Mouse (Mus musculus) lung, adult 18-20 months (tissue): ENCODE data around the gene Cd79b.

Experiments
- DNase-seq, 2 experiments: peaks; one replicate each; pipeline ENCODE4 v3.0.0; 2022; ENCODE audit warnings: mixed read lengths in 2 of 2

The Cd79b gene

GRCm38 (mm10) chr11:106271794-106272643 is 42.5 kb downstream of the Cd79b start:
- DNase-seq: peak; percentile 40 to 53

DNA sequence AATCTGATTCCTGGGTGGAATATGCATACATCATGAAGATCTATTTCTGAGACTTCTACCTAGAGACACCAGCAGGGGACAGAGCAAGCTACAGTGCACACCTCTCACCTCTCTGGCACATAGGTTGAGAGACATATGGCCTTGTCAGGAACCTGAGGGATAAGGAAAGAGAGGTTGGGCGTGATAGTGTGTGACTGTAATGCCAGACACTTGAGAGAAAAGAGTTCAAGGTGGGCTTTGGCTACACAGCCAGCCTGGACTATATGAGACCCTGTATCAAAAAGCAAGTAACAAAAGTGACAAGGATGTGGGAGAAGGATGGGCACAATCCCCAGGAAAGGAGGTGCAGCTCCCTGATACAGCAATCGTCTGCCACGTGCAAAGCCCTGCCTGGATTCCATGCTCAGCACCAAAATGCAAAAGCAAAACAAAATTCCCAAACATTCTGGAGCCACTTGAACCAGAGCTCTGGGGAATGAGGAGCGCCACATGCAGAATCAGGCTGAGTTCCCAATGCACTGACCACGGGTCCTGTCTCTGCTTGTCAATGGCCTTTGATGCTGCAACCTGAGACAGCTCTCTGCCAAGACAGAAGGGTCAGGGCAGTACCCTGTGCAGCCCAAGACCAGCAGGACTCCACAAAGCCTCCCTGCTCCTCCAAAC is 43.3 kb downstream of the Cd79b start:
- peak; percentile 24 to 37 for DNase-seq

DNA sequence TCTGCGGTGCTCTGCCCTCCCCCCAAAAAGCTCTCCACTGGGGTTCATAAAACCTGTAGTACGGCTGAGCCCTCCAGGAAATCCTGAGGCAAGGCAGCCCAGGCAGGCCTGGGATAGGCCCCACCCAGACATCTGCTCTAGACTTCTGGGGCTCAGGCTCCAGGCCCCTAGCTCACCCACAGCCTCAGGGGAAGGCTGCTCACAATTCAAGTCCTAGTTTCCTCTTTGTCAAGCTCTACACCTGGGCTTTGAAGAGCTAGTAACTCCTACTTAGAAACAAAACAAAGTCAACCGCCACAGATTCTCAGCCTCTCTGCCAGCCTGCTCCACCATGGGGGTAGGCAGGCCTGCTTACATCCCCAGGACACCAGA is 45.5 kb downstream of the Cd79b start:
- peak; percentile 19 to 36 for DNase-seq

GRCm38 (mm10) chr11:106268326-106269059 is 46.1 kb downstream of the Cd79b start:
- DNase-seq: peak; percentile 87 to 92

DNA sequence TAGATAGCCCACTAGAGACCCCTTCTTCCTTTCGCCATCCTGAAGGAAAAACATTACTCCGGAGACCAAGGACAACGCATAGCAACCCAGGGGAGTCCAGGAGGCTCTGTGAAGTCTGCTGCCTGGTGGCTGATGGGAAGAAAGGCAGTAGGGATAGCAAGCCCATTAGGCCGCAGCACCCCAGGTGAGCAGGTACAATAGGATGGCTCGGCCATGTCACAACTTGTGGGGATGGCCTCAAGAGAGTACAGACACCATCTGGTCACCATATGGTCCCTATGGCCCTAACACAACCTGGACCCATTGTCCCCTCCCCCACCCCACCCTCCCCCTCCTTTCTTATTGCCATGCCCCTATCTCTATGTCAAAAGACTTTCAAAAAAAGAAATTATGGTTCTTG is 46.7 kb downstream of the Cd79b start:
- no peak for DNase-seq

- peak; percentile 80 to 88 for DNase-seq
Observed at GRCm38 (mm10) chr11:106267311-106267852, 47.2 kb downstream of the Cd79b start.

DNA sequence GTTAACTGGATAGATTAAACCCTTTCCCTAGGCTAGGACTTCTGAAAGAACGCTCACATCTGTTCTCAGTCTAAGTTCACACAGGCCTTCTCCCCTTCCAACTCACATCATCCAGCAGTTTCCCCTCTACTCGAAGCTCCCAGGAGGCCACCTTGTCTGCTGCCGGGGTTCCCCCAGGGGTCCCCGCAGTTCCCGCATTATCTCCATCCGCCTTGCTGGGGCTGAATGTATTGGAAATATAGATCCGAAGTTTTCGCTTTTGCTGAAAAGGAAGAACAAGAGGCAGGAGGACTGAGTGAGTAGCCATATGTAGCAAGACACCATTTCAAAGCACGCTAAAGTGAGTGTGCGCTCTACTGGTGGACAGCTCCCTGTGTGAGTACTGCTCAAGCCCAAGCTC is 48.1 kb downstream of the Cd79b start:
- no peak for DNase-seq

- DNase-seq: no peak
Observed at GRCm38 (mm10) chr11:106265570-106265969, 49.0 kb downstream of the Cd79b start.

DNA sequence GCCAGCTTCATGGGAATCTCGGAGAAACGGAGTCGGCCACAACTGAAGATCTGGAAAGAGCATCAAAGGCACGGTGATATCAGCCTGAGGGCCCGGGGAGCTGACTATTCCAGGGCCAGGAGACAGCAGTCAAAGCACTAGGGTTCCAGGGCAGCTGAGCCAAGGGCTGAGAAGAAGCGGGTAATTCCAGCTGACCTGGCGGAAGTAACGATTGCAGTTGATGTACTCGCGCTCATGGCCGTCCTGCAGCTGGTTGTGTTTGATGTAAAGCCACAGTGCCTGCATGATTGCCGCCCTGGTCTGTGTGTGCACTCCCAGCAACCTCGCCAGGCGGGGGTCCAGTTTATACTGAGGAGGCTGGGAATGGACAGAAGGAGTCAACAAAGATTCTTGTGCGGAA is 49.6 kb downstream of the Cd79b start:
- DNase-seq: no peak

GRCm38 (mm10) chr11:106263963-106264362 is 50.6 kb downstream of the Cd79b start:
- DNase-seq: no peak
